Mouse (Mus musculus): Measurements from ENCODE around the gene Zfp944. TPM values are rescaled to one million over a fixed set of nuclear protein-coding genes. Genes with fewer than 3 reads are reported as not detected.
"Not testable (repeated sequence)": the region's sequence is repeated elsewhere in the genome, so short reads cannot be mapped to it uniquely, and the experiment has no call there.

Gene Zfp944
- polyA plus RNA-seq (2016; fragmentation: Nextera tagmentation; extraction: Ambion mirVana) = 16.3 and 17.1 TPM in 2 replicates

DNA sequence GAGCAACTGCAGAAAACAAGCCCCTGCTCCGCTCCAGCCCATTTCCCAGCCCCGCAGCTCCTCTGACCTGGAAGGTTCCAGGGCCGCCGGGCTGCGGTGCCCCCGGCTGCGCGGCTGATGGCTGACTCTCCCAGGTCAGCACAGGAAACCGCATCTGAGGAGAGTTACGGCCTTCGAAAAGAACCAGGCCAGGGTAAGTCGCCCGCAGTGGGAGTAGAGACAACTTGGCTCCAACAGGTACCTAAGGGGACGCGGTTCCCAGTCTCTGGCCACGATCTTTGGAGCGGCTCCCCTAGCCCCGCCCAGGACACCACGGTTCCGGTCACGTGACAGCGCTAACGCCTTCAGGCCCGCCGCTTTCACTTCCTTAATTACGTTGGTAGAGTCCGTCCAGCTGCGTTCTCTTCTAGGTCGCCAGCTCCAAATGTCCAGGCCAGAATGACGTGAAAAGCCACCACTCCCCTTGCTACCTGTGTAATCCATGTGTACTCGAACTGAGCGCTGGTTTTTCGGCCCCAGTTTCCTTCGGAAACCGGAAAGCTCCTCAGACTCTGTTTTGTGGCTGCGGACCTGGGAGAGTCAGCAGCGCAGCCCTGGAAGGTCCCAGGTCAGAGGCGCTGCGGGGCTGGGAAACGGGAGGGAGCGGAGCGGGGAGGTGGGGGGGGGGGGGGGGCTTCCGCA, at the start of gene Zfp944, which contains the start of gene Zfp758:
TSS of gene Zfp944 (minus strand) at position 300 of the 681 bp plus-strand sequence.
TSS of gene Zfp758 (plus strand) at position 353 of the 681 bp plus-strand sequence.
- not testable (repeated sequence) for H3K9me3 ChIP-seq, H3K27me3 ChIP-seq, H3K27ac ChIP-seq, H3K36me3 ChIP-seq
- WGBS = under 1% methylated on average over 28 of the region's 43 CpGs
- Histone ChIP-seq H3K4me2 (replicated peaks) (peak within 1 kb of the TSS; percentile 52), H3K9ac (peak within 1 kb of the TSS; percentile 72), H3K4me1 (peaks cover 14% of the 10 kb centered on the region), H3K4me3 (peak within 1 kb of the TSS; percentile 60)
- peak; percentile 96 for ATAC-seq (ENCODE audit: insufficient number of reproducible peaks, insufficient read depth, low FRiP score, low TSS enrichment)

DNA sequence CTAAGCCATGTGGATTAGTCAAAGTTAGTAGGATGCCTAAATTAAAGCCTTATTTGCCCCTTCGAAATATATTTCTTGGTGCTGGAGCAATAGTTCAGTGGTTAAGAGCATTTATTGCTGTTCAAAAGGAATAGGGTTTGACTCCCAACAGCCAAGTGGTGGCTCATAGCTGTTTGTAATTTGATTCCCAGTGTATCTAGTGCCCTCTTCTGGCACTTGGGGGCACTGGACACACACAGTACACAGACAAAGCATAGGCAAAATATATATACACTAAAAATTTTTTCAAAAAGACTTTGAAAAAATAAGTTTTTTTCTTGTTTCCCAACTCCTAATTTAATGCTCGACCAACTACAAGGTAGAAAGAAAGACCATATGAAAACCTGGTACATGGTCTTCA, 49.6 kb upstream of the Zfp944 start:
- no peaks in the 10 kb centered on the region for H3K4me1 ChIP-seq
- no peak for ATAC-seq (ENCODE audit: insufficient number of reproducible peaks, insufficient read depth, low FRiP score, low TSS enrichment)
- no peak overlapping the region for H3K9ac ChIP-seq
- no peak overlapping the region for H3K4me3 ChIP-seq
- no peaks in the 10 kb centered on the region for H3K27me3 ChIP-seq
- 77% methylated on average over 2 of the region's 2 CpGs for WGBS
- H3K36me3 ChIP-seq = no peaks in the 10 kb centered on the region
- no peak overlapping the region for H3K4me2 ChIP-seq (replicated peaks)
- no peaks in the 10 kb centered on the region for H3K9me3 ChIP-seq
- H3K27ac ChIP-seq = no peak overlapping the region

DNA sequence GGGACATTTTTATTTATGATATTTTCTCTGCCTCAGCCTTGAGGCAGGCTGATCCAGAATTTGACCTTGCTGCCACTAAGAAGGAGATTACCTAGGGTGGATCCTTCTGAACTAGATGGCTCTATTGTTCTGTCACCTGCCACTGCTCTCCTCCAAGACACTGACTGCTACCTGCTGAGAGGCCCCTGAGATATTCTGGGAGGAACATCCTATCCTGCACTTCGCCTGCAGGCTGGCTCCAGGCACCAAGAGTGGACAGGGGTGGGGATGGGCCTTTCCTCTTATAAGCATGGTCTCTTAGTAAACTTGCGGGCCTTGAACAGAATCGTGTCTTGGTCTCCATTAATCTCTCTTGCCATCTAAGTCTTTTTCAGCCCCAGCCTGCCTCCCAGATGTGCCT, 2.7 kb upstream of the Zfp944 start:
- ATAC-seq (ENCODE audit: insufficient number of reproducible peaks, insufficient read depth, low FRiP score, low TSS enrichment) = no peak
- no peak overlapping the region for H3K27ac ChIP-seq
- no peaks in the 10 kb centered on the region for H3K27me3 ChIP-seq
- 88% methylated on average over 3 of the region's 3 CpGs for WGBS
- peaks cover 14% of the 10 kb centered on the region for H3K4me1 ChIP-seq
- H3K9me3 ChIP-seq = peaks cover 3% of the 10 kb centered on the region; the same call in 1 of the 2 replicates
- no peak overlapping the region for H3K9ac ChIP-seq
- H3K4me3 ChIP-seq = no peak overlapping the region
- 0 out of 2 replicates have a peak, but pooled peaks cover 3% of the 10 kb centered on the region for H3K36me3 ChIP-seq
- no peak overlapping the region for H3K4me2 ChIP-seq (replicated peaks)

DNA sequence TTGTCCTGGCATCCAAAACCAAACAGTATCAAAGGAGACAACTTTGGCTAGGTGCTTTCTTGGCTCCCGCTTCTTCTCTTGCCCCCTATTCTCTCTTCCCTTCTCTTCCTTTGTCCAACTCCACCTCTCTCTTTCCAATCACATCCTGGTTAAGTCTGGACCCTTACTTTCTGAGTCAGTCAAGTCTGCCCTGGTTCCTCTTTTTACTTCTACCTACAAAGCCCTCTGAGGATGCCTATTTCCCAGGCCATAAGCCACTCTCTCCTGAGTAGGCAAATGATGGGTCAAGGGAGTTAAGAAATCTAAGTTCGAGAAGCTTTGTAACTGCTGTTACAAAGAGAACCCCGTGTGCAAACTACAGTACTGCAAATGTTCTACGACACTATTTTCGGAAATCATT, 628 bp downstream of the Zfp944 start:
- peaks cover 14% of the 10 kb centered on the region for H3K4me1 ChIP-seq
- H3K27ac ChIP-seq = no peak overlapping the region
- peak overlapping the region; percentile 60 for H3K4me3 ChIP-seq
- WGBS = 27% methylated on average over 5 of the region's 5 CpGs
- H3K27me3 ChIP-seq = no peaks in the 10 kb centered on the region
- H3K36me3 ChIP-seq = peaks cover 8% of the 10 kb centered on the region; the same call in 1 of the 2 replicates
- H3K4me2 ChIP-seq (replicated peaks) = peak overlapping the region; percentile 52
- ATAC-seq (ENCODE audit: insufficient number of reproducible peaks, insufficient read depth, low FRiP score, low TSS enrichment) = no peak
- H3K9me3 ChIP-seq = peaks cover 3% of the 10 kb centered on the region; the same call in 1 of the 2 replicates
- H3K9ac ChIP-seq = peak overlapping the region; percentile 50; the same call in 1 of the 2 replicates

DNA sequence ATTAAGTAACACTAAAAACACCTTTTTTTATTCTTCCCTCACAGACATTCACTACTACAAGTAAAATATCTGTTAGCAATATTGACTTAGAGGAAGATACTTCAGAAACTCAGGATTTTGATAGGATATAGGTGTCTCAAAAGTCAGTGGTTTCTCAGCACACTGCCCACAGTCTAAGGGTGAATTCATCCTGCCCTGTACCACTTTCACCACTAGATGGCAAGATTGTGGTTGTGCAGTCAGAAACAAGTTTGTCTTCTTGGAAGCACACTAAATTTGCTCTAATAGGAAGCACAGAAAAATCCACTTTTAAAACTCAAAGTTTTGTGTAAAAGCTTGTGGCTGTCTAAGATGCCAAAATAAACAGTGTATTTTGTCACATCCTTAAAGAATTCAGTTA, 8.4 kb downstream of the Zfp944 start:
- no peaks in the 10 kb centered on the region for H3K9me3 ChIP-seq
- no peaks in the 10 kb centered on the region for H3K4me1 ChIP-seq
- no peak overlapping the region for H3K4me3 ChIP-seq
- no peak overlapping the region for H3K9ac ChIP-seq
- peaks cover 14% of the 10 kb centered on the region; the same call in 1 of the 2 replicates for H3K36me3 ChIP-seq
- no peak overlapping the region for H3K4me2 ChIP-seq (replicated peaks)
- ATAC-seq (ENCODE audit: insufficient number of reproducible peaks, insufficient read depth, low FRiP score, low TSS enrichment) = no peak
- no peak overlapping the region for H3K27ac ChIP-seq
- H3K27me3 ChIP-seq = no peaks in the 10 kb centered on the region

DNA sequence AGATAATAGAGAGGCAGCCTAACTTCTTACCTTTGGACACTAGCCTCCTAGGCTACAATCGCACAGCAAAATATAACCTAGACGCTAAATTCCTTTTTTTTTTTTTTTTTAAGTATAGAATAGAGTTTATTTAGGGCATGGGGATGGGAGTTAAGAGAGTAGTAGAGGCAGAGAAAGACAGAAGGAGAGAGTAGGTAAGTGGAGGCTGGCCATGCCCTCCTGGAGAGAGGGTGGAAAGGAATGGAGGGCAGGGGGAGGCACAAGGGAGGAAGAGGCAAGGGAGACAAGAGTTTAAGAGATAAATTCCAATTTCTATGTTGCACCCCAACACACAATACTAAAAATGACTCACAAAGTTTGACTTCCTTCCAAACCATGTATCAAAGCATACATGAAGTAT, 46.0 kb downstream of the Zfp944 start:
- not testable (repeated sequence) for H3K27ac ChIP-seq; ATAC-seq (ENCODE audit: insufficient number of reproducible peaks, insufficient read depth, low FRiP score, low TSS enrichment)
- peak overlapping the region; percentile 59 for H3K9ac ChIP-seq

DNA sequence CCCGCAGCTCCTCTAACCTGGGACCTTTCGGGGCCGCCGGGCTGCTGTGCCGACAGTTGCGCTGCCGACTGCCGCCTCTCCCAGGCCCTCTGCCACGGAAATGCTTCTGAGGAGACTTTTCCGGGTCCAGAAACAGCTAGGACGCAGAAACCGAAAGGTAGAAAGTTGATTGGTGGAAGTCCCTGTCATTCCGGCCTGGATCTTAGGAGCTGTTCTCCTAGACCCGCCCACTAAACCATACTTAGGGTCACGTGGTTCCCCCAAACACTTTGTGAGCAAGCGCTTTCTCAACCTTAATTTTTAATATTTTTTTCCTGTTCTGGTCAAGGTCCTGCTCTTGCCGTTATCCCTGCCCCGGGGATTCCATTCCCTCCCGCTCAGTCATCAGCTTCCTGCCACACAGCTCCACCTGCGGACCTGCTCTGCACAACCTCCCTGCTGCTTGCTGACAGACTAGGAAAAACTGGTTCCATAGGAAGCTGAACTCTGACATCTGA, 46.4 kb downstream of the Zfp944 start, which contains the start of gene CT030661.1:
TSS of gene CT030661.1 (minus strand) at position 108 of the 497 bp plus-strand sequence.
- peak; percentile 97 for ATAC-seq (ENCODE audit: insufficient number of reproducible peaks, insufficient read depth, low FRiP score, low TSS enrichment)
- not testable (repeated sequence) for H3K9me3 ChIP-seq, H3K36me3 ChIP-seq, H3K4me1 ChIP-seq, H3K27me3 ChIP-seq
- peak within 1 kb of the TSS; percentile 59 for H3K9ac ChIP-seq
- peak within 1 kb of the TSS; percentile 52 for H3K4me2 ChIP-seq (replicated peaks)
- H3K27ac ChIP-seq = peak within 1 kb of the TSS; percentile 65; the same call in 1 of the 2 replicates
- under 1% methylated on average over 20 of the region's 20 CpGs for WGBS
- H3K4me3 ChIP-seq = peak within 1 kb of the TSS; percentile 61

More for the DNA sequence above, 46.0 kb downstream of the Zfp944 start:
- H3K4me3 ChIP-seq = peak overlapping the region; percentile 61
- not testable (repeated sequence) for H3K9me3 ChIP-seq, H3K4me1 ChIP-seq, H3K27me3 ChIP-seq, H3K36me3 ChIP-seq
- H3K4me2 ChIP-seq (replicated peaks) = peak overlapping the region; percentile 52
- 16% methylated on average over 2 of the region's 2 CpGs for WGBS

DNA sequence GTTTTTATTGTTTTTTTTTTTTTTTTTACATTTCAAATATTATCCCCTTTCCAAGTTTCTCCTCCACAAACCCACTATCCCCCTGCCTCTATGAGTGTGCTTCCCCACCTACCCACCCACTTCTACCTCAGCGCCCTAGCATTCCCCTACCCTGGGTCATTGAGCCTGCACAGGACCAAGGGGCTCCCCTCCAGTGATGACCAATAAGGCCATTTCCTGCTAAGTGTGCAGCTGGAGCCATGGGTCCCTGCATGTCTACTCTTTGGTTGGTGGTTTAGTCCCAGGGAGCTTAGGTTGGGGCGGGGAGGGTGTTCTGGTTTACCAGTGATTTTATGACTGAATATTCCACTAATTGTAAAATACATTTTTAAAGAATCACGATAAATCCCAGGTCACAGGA, 47.0 kb downstream of the Zfp944 start:
- Histone ChIP-seq H3K4me2 (replicated peaks) (peak overlapping the region; percentile 52), H3K9ac (peak overlapping the region; percentile 52; the same call in 1 of the 2 replicates), H3K4me3 (peak overlapping the region; percentile 61), H3K27ac (0 out of 2 replicates have a peak overlapping the region, but pooled peaks have one; percentile 65)
- peak; percentile 59; the same call in 1 of the 2 replicates for ATAC-seq (ENCODE audit: insufficient number of reproducible peaks, insufficient read depth, low FRiP score, low TSS enrichment)
- WGBS = 0% methylated on average over 3 of the region's 3 CpGs
- not testable (repeated sequence) for H3K36me3 ChIP-seq, H3K27me3 ChIP-seq, H3K4me1 ChIP-seq, H3K9me3 ChIP-seq

Other genes starting within 250 kb of the Zfp944 start
- 2.5 TPM in 2 replicates for gene Zfp947, start 195.2 kb downstream of the Zfp944 start, polyA plus RNA-seq (2016; fragmentation: Nextera tagmentation; extraction: Ambion mirVana)
- gene Zfp994, start 135.8 kb downstream of the Zfp944 start, polyA plus RNA-seq (2016; fragmentation: Nextera tagmentation; extraction: Ambion mirVana) = 2.4 and 3.0 TPM in 2 replicates
- gene CT030661.1, start 46.6 kb downstream of the Zfp944 start, polyA plus RNA-seq (2016; fragmentation: Nextera tagmentation; extraction: Ambion mirVana) = 11.4 and 12.2 TPM in 2 replicates
- gene Zfp758, start 53 bp upstream of the Zfp944 start, polyA plus RNA-seq (2016; fragmentation: Nextera tagmentation; extraction: Ambion mirVana) = 9.7 and 10.5 TPM in 2 replicates
- gene Zfp946, start 62.8 kb upstream of the Zfp944 start, polyA plus RNA-seq (2016; fragmentation: Nextera tagmentation; extraction: Ambion mirVana) = 20.5 and 20.6 TPM in 2 replicates
- not detected in 2 replicates for gene Vmn2r111, start 212.1 kb upstream of the Zfp944 start, polyA plus RNA-seq (2016; fragmentation: Nextera tagmentation; extraction: Ambion mirVana)
- not detected in 2 replicates for gene Vmn2r112, start 239.6 kb upstream of the Zfp944 start, polyA plus RNA-seq (2016; fragmentation: Nextera tagmentation; extraction: Ambion mirVana)

All from embryonic facial prominence, embryonic 12.5 days (tissue).